ENCODE assay signal across 37 mouse cellular contexts in the genomic region with DNA sequence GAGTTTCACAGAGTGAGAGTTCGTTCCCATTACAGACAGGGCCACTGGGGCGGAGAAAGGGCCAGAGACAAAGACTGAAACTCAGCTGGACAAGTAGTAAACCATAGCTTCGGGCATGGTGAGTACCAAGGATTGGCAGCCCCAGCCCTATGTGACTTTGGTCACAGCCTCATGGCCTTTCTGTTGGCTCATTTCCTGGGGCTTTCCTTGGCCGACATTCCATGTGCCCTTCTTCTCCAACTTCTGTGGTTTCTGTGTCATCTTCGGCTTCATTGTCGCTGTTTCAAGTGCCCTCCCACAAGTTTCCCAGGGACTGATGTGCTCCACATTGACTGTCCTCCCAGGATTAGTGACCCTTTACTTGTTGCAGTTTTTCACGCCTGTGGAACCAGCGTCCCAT. TPM values are rescaled to one million over a fixed set of nuclear protein-coding genes. Genes with fewer than 3 reads are reported as not detected.
A peak's percentile ranks its signal among the peaks of the same experiment; 100 is the strongest.
DNase-seq lines count a peak whose midpoint lies in the region; ATAC-seq and TF ChIP-seq lines count a peak whose summit lies in the region.
"Had no signal": no experiment of that assay in that cellular context is flagged by ENCODE, and none has a peak within 500 bp of the region (broad histone marks: within the 10 kb centered on the region; RNA-seq: fewer than 3 reads in every experiment).

No protein-coding gene starts in this region.

- in situ Hi-C loops in Patski (cut with MboI; ENCODE audit: low pct_unique_long_range_greater_than_20kb): loop anchor here (5.0 kb wide), 1 partner anchor 49 kb away; the partner anchor contains the start of gene Pdzd9

- POLR2A ChIA-PET in Patski (lab: Charles Lee): interaction anchor here (0.7 kb wide), 1 partner anchor 9 kb away, joined by 3 read pairs; no protein-coding TSS in a partner anchor

- no peak overlapping the region for H3K9ac ChIP-seq in midbrain, embryonic 14.5 days (replicated peaks; ENCODE audit: low read length)
- H3K9ac ChIP-seq: embryonic facial prominence, embryonic 13.5 days; forebrain, embryonic 15.5 days; hindbrain, embryonic 12.5 days; intestine, embryonic 15.5 days; limb, embryonic 13.5 days; liver, embryonic 12.5 days; liver, postnatal 0 days; midbrain, embryonic 13.5 days; neural tube, embryonic 15.5 days had no signal

- CTCF ChIA-PET in Patski (lab: Charles Lee): interaction anchor here (1.0 to 2.1 kb wide), 4 partner anchors 8 to 51 kb away, joined by 3 to 6 read pairs (median 4); partner anchors contain the start of gene Pdzd9

- no peaks in the 10 kb centered on the region for H3K9me3 ChIP-seq in midbrain, embryonic 14.5 days (ENCODE audit: control insufficient read depth, low read length)
- H3K9me3 ChIP-seq: embryonic facial prominence, embryonic 13.5 days; forebrain, embryonic 10.5 days; forebrain, embryonic 15.5 days; heart, embryonic 10.5 days; hindbrain, embryonic 12.5 days; intestine, embryonic 15.5 days; limb, embryonic 13.5 days; liver, embryonic 12.5 days; midbrain, embryonic 13.5 days; neural tube, embryonic 15.5 days had no signal

- peak; percentile 27 for DNase-seq in kidney, adult 2 months
- no peak for DNase-seq in kidney, adult 8-10 months
- DNase-seq in 3T3-L1 (ENCODE audit: low read depth, low spot score): peak; percentile 45
- DNase-seq in Patski (ENCODE audit: low read depth, low spot score): peak; percentile 30
- peak; percentile 64 for DNase-seq in adrenal gland, postnatal 14 days
- DNase-seq in embryo, embryonic 9.5 days (ENCODE audit: extremely low spot score): no peak
- no peak for DNase-seq in retina, postnatal 1 day
- DNase-seq in midbrain, embryonic 14.5 days: no peak
- DNase-seq: cerebellum, adult 11-12 months; cerebellum, adult 9-11 months; embryo, embryonic 11 days; heart, postnatal 36 days; kidney, postnatal 14 days; layer of hippocampus, adult 9-11 months; liver, postnatal 0 days; right cerebral cortex, adult 18-20 months; right cerebral cortex, postnatal 4 days had no signal

- H3K4me3 ChIP-seq in kidney, adult 2 months (ENCODE audit: insufficient read depth, low read depth, low read length): no peak overlapping the region
- H3K4me3 ChIP-seq in midbrain, embryonic 14.5 days (replicated peaks; ENCODE audit: low read depth, low read length): no peak overlapping the region
- H3K4me3 ChIP-seq: embryonic facial prominence, embryonic 13.5 days; forebrain, embryonic 10.5 days; forebrain, embryonic 15.5 days; heart, embryonic 10.5 days; hindbrain, embryonic 12.5 days; intestine, embryonic 15.5 days; limb, embryonic 13.5 days; liver, embryonic 12.5 days; midbrain, embryonic 13.5 days; neural tube, embryonic 15.5 days had no signal

- H3K36me3 ChIP-seq in kidney, adult 2 months (ENCODE audit: control insufficient read depth, insufficient read depth, low read length): no peaks in the 10 kb centered on the region
- peaks cover 3% of the 10 kb centered on the region; the same call in 1 of the 2 replicates for H3K36me3 ChIP-seq in midbrain, embryonic 14.5 days (ENCODE audit: control insufficient read depth, insufficient read depth, low read length)
- H3K36me3 ChIP-seq: forebrain, embryonic 15.5 days; intestine, embryonic 15.5 days had no signal

- ATAC-seq in Patski: peak; percentile 26
- ATAC-seq in midbrain, embryonic 14.5 days (ENCODE audit: low FRiP score, low TSS enrichment): no peak
- ATAC-seq: forebrain, embryonic 15.5 days; hindbrain, postnatal 0 days; intestine, embryonic 15.5 days; liver, embryonic 12.5 days; liver, postnatal 0 days; lung, postnatal 0 days; midbrain, embryonic 13.5 days had no signal

- TF ChIP-seq POLR2A in kidney, adult 2 months (IDR thresholded peaks at IDR 0.05; ENCODE audit: low read depth, low read length): no peak

- no peak for TF ChIP-seq CTCF in kidney, adult 2 months (conservative IDR thresholded peaks at IDR 0.05; ENCODE audit: insufficient read depth, insufficient read length, low read depth, low read length)
- TF ChIP-seq CTCF in Patski (IDR thresholded peaks at IDR 0.05): no peak

- no peak overlapping the region for H3K4me2 ChIP-seq in midbrain, embryonic 14.5 days (ENCODE audit: low read length)
- H3K4me2 ChIP-seq: embryonic facial prominence, embryonic 13.5 days; forebrain, embryonic 15.5 days; hindbrain, embryonic 12.5 days; intestine, embryonic 15.5 days; limb, embryonic 13.5 days; liver, embryonic 12.5 days; midbrain, embryonic 13.5 days; neural tube, embryonic 15.5 days had no signal

- H3K27me3 ChIP-seq in kidney, adult 2 months (replicated peaks; ENCODE audit: control insufficient read depth, insufficient read depth, low read length): no peaks in the 10 kb centered on the region
- no peaks in the 10 kb centered on the region for H3K27me3 ChIP-seq in Patski
- H3K27me3 ChIP-seq in midbrain, embryonic 14.5 days (ENCODE audit: control insufficient read depth, insufficient read depth, low read length): no peaks in the 10 kb centered on the region
- H3K27me3 ChIP-seq: embryonic facial prominence, embryonic 13.5 days; forebrain, embryonic 15.5 days; hindbrain, embryonic 12.5 days; intestine, embryonic 15.5 days; limb, embryonic 13.5 days; liver, embryonic 12.5 days; midbrain, embryonic 13.5 days; neural tube, embryonic 15.5 days had no signal

- H3K4me1 ChIP-seq in kidney, adult 2 months (ENCODE audit: control insufficient read depth, insufficient read depth, low read length): peaks cover 11% of the 10 kb centered on the region
- peaks cover 19% of the 10 kb centered on the region for H3K4me1 ChIP-seq in midbrain, embryonic 14.5 days (ENCODE audit: control insufficient read depth, insufficient read depth, low read length)

- 0 out of 2 replicates have a peak overlapping the region, but pooled peaks have one; percentile 7 for H3K27ac ChIP-seq in kidney, adult 2 months (ENCODE audit: insufficient read depth, low read depth, low read length)
- no peak overlapping the region for H3K27ac ChIP-seq in midbrain, embryonic 14.5 days (replicated peaks; ENCODE audit: low read depth, low read length)
- H3K27ac ChIP-seq: embryonic facial prominence, embryonic 13.5 days; forebrain, embryonic 10.5 days; forebrain, embryonic 15.5 days; heart, embryonic 10.5 days; hindbrain, embryonic 12.5 days; hindbrain, postnatal 0 days; intestine, embryonic 15.5 days; limb, embryonic 13.5 days; liver, embryonic 12.5 days; macrophage; midbrain, embryonic 13.5 days; neural tube, embryonic 15.5 days had no signal

- WGBS in kidney, adult 2 months: 43% methylated on average over 8 of the region's 8 CpGs
- 93% methylated on average over 8 of the region's 8 CpGs for WGBS in midbrain, embryonic 14.5 days

RNA-seq across cellular contexts. Expression of gene Vwa3a, which starts 17.7 kb away (rescaled TPM):
- polyA plus RNA-seq in kidney, adult 2 months (2012; rRNA removed): 0.53 and 0.77 TPM in 2 replicates
- 0.06 TPM for polyA plus RNA-seq in Patski (2021)
- 3.3 and 6.9 TPM in 2 replicates for total RNA-seq in adrenal gland, postnatal 14 days (2021)
- 1.3 TPM in 2 replicates for polyA plus RNA-seq in midbrain, embryonic 14.5 days (2014; fragmentation: Nextera tagmentation; extraction: Ambion mirVana)
- total RNA-seq: granulocyte monocyte progenitor cell, adult 5-6 weeks; megakaryocyte-erythroid progenitor cell, adult 5-6 weeks; MEL; monocyte, adult 5-6 weeks had no signal
- polyA plus RNA-seq: activated CD4-positive, CD25-positive, alpha-beta regulatory T cell, adult 4 months; liver, embryonic 12.5 days; macrophage had no signal

RNA-seq across cellular contexts. Expression of gene Mosmo, which starts 44.0 kb away (rescaled TPM):
- polyA plus RNA-seq in kidney, adult 2 months (2012; rRNA removed): 19.4 and 20.6 TPM in 2 replicates
- polyA plus RNA-seq in Patski (2021): 25.9 TPM
- total RNA-seq in adrenal gland, postnatal 14 days (2021): 35.8 and 44.3 TPM in 2 replicates
- 15.7 and 18.8 TPM in 2 replicates for polyA plus RNA-seq in midbrain, embryonic 14.5 days (2014; fragmentation: Nextera tagmentation; extraction: Ambion mirVana)

RNA-seq across cellular contexts. Expression of gene Pdzd9, which starts 51.3 kb away (rescaled TPM):
- polyA plus RNA-seq in kidney, adult 2 months (2012; rRNA removed): 0.09 TPM in 1 of 2 replicates, not detected in the other
- 0.30 TPM for polyA plus RNA-seq in Patski (2021)
- not detected in 2 replicates for total RNA-seq in adrenal gland, postnatal 14 days (2021)
- 0.36 and 0.45 TPM in 2 replicates for polyA plus RNA-seq in midbrain, embryonic 14.5 days (2014; fragmentation: Nextera tagmentation; extraction: Ambion mirVana)
- total RNA-seq: gastrocnemius, adult 8-10 months; granulocyte monocyte progenitor cell, adult 5-6 weeks; heart, postnatal 36 days; left cerebral cortex, postnatal 25 days; megakaryocyte-erythroid progenitor cell, adult 5-6 weeks; monocyte, adult 5-6 weeks had no signal

Comparison
In these comparisons a context has a peak if more than half of its experiments do, and no peak if none do; other contexts are left out.
1. DNase-seq: peak in kidney, adult 2 months (single experiment), 3T3-L1 (single experiment), Patski (single experiment) and adrenal gland, postnatal 14 days (single experiment); none in kidney, adult 8-10 months (0 of 2), embryo, embryonic 9.5 days (single experiment), retina, postnatal 1 day (single experiment) and midbrain, embryonic 14.5 days (single experiment).